Mouse (Mus musculus) activated CD4-positive, CD25-positive, alpha-beta regulatory T cell, adult 4 months (primary cell): ENCODE data around the gene Rnase11. TPM values are rescaled to one million over a fixed set of nuclear protein-coding genes. Genes with fewer than 3 reads are reported as not detected.

Source experiments
- ATAC-seq: one replicate; pipeline ENCODE4 v1.8.0; 2017
- polyA plus RNA-seq, 2 experiments: library from polyadenylated mRNA; unstranded; fragments of 100-300 nt; shearing (Covaris generic); gene quantifications; one replicate each; pipeline ENCODE4 v1.2.1; 2017

The Rnase11 gene
- polyA plus RNA-seq, 2 experiments from 2014 or later, result not detected

- no peak for ATAC-seq
These were observed 41.8 kb downstream of the Rnase11 start for GRCm38 (mm10) chr14:51007914-51008713.

- ATAC-seq, result no peak
These were observed 42.7 kb downstream of the Rnase11 start, which contains the start of gene Rnase10 for GRCm38 (mm10) chr14:51007152-51007801. Gene Rnase10, plus strand, starts transcription at chr14:51007751.

Other genes starting within 250 kb of the Rnase11 start
- gene Ccnb1ip1, start 242.4 kb downstream of the Rnase11 start, polyA plus RNA-seq, result not detected
- 10 to 100 TPM; 83.6 to 88.1 TPM for gene Parp2, start 242.3 kb downstream of the Rnase11 start, polyA plus RNA-seq
- gene Tep1, start 179.6 kb downstream of the Rnase11 start, polyA plus RNA-seq, result 10 to 100 TPM; 20.7 to 22.0 TPM
- gene Klhl33, start 152.7 kb downstream of the Rnase11 start, polyA plus RNA-seq, result under 1 TPM in 1 of 2 experiments, not detected in 1; 0.21 TPM
- gene Osgep, start 125.3 kb downstream of the Rnase11 start, polyA plus RNA-seq, result 100 to 1,000 TPM in 1 of 2 experiments, 10 to 100 TPM in 1; 73.9 to 108 TPM
- gene Apex1, start 125.2 kb downstream of the Rnase11 start, polyA plus RNA-seq, result 100 to 1,000 TPM in 1 of 2 experiments, 10 to 100 TPM in 1; 72.8 to 108 TPM
- 1 to 10 TPM; 3.6 to 4.1 TPM for gene Pip4p1, start 119.3 kb downstream of the Rnase11 start, polyA plus RNA-seq
- gene Pnp, start 119.1 kb downstream of the Rnase11 start, polyA plus RNA-seq, result 10 to 100 TPM; 61.0 to 76.3 TPM
- 1 to 10 TPM in 1 of 2 experiments, not detected in 1; 9.9 TPM for gene Gm49342, start 105.6 kb downstream of the Rnase11 start, polyA plus RNA-seq
- gene Pnp2, start 94.2 kb downstream of the Rnase11 start, polyA plus RNA-seq, result under 1 TPM; 0.60 to 0.85 TPM
- gene Rnase10, start 42.4 kb downstream of the Rnase11 start, polyA plus RNA-seq, result not detected
- not detected for gene Rnase9, start 8.3 kb downstream of the Rnase11 start, polyA plus RNA-seq
- not detected for gene Rnase12, start 7.5 kb upstream of the Rnase11 start, polyA plus RNA-seq
- gene Olfr750, start 24.3 kb upstream of the Rnase11 start, polyA plus RNA-seq, result not detected
- gene Rnase4, start 40.9 kb upstream of the Rnase11 start, polyA plus RNA-seq, result 10 to 100 TPM; 11.7 to 15.5 TPM
- 1 to 10 TPM; 3.7 to 6.6 TPM for gene Ang, start 41.0 kb upstream of the Rnase11 start, polyA plus RNA-seq
- gene Eddm3b, start 64.3 kb upstream of the Rnase11 start, polyA plus RNA-seq, result not detected
- gene Rnase6, start 73.7 kb upstream of the Rnase11 start, polyA plus RNA-seq, result 1 to 10 TPM; 1.9 to 6.0 TPM
- gene Rnase1, start 96.6 kb upstream of the Rnase11 start, polyA plus RNA-seq, result not detected
- gene Rnase2b, start 112.1 kb upstream of the Rnase11 start, polyA plus RNA-seq, result not detected
- gene Ang2, start 149.0 kb upstream of the Rnase11 start, polyA plus RNA-seq, result not detected
- not detected for gene Ear14, start 153.2 kb upstream of the Rnase11 start, polyA plus RNA-seq
- gene Rnase2a, start 205.9 kb upstream of the Rnase11 start, polyA plus RNA-seq, result not detected